Mouse (Mus musculus): ENCODE measurements around the gene Vmn2r80. TPM values are rescaled to one million over a fixed set of nuclear protein-coding genes. Genes with fewer than 3 reads are reported as not detected.

The Vmn2r80 gene
- polyA plus RNA-seq (2015; fragmentation: Nextera tagmentation; extraction: Ambion mirVana) = not detected in 2 replicates

DNA sequence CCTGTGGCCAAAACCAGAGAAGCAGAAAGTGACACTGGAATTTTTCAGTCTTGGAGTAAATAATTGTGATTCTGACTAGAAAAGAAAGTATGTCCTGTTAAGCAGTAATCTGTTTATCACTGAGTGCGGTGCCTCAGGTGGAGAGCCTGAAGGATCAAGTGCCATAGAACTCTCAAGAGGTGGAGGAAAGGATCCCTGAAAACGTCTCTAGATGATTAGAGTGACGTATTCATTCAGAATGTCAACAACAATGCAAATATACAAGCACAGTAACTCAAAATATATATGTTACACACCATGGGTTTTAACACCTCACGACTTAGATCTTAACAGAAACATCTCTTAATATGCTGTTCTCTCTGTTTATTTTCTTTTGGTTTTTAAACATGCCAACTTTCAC is at the start of gene Vmn2r80:
Gene Vmn2r80 (plus strand): TSS at position 301 of the 400 bp plus-strand sequence.

Other genes with a start within 250 kb of the Vmn2r80 start
- gene Olfr1354, start 235.6 kb upstream of the Vmn2r80 start, polyA plus RNA-seq (2015; fragmentation: Nextera tagmentation; extraction: Ambion mirVana) = not detected in 2 replicates
- not detected in 2 replicates for gene Olfr8, start 198.1 kb upstream of the Vmn2r80 start, polyA plus RNA-seq (2015; fragmentation: Nextera tagmentation; extraction: Ambion mirVana)
- not detected in 2 replicates for gene Olfr1353, start 185.5 kb upstream of the Vmn2r80 start, polyA plus RNA-seq (2015; fragmentation: Nextera tagmentation; extraction: Ambion mirVana)
- gene Olfr1352, start 167.7 kb upstream of the Vmn2r80 start, polyA plus RNA-seq (2015; fragmentation: Nextera tagmentation; extraction: Ambion mirVana) = not detected in 2 replicates
- gene Olfr1351, start 136.3 kb upstream of the Vmn2r80 start, polyA plus RNA-seq (2015; fragmentation: Nextera tagmentation; extraction: Ambion mirVana) = not detected in 2 replicates
- gene Olfr57, start 120.0 kb upstream of the Vmn2r80 start, polyA plus RNA-seq (2015; fragmentation: Nextera tagmentation; extraction: Ambion mirVana) = 0.11 TPM in 1 of 2 replicates, not detected in the other
- 18.0 and 21.4 TPM in 2 replicates for gene 2610008E11Rik, start 51.2 kb upstream of the Vmn2r80 start, polyA plus RNA-seq (2015; fragmentation: Nextera tagmentation; extraction: Ambion mirVana)
- not detected in 2 replicates for gene Vmn2r81, start 98.9 kb downstream of the Vmn2r80 start, polyA plus RNA-seq (2015; fragmentation: Nextera tagmentation; extraction: Ambion mirVana)
- not detected in 2 replicates for gene Vmn2r82, start 207.8 kb downstream of the Vmn2r80 start, polyA plus RNA-seq (2015; fragmentation: Nextera tagmentation; extraction: Ambion mirVana)